Mouse (Mus musculus) T-helper 17 cell (primary cell): ENCODE data around the gene Fam193a.

Experiments
- in situ Hi-C, 2 experiments: fragments of 300-600 bp; cut with MboI, MseI; formaldehyde crosslinking; loops; 1 replicate in 1 of 2; 2 replicates in 1 of 2; pipeline ENCODE4 v1.15.1; 2025; ENCODE audit warnings: high pct_unique_total_duplicates in 2 of 2

The Fam193a gene

GRCm38 (mm10) chr5:34381700-34382099 is 12.0 kb downstream of the Fam193a start:
- in situ Hi-C loops, result no loop called here

DNA sequence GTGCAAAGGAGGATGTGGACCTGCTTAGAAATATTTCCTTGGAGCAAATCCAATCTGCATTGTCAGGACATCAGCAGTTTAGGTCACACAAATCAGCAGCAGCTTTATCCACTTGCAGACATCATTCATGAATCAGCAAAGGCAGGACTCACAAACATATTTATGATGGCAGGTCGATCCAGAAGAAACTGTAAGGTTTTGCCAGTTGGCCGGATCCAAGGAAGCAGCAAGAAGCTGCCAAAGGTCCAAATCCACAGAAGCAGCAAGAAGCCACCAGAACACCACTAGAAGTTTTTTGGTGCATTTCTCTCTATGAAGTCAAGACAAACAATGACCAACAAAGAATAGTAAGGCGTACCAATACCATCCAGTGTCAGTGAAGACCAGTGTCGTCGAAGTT is 15.9 kb downstream of the Fam193a start:
- in situ Hi-C loops, result no loop called here

DNA sequence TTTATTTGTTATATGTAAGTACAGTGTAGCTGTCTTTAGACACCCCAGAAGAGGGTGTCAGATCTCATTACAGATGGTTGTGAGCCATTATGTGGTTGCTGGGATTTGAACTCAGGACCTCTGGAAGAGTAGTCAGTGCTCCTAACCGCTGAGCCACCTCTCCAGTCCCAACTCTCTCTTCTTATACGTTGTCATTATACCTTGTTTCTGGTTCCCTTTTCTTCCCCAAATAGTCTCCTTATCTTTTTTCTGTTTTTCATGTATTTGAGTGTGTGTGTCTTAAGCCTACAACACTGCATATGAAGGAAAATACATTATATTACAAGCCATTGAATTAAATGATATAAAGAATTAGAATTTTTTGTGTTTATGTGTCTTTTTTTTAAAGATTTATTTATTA is 17.0 kb downstream of the Fam193a start:
- in situ Hi-C loops, result no loop called here

DNA sequence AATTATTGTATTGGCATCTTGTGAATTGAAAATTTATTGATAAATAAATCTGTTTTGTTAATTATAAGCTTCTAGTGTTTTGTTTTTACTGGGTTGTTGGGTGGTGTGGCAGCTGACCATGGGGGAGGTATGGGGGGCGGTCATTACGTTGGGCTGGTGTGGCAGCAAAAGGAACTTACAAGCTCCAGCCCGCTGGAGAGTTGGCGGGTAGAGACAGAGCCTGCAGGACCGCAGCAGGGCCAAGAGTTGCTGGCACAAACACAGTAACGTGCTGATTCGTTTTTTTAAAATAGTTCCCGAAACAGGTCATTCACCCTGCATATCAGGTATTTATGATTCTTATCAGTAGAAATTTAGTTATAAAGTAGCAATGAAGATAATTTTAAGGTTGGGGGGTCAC is 23.5 kb downstream of the Fam193a start:
- in situ Hi-C loops, result no loop called here

DNA sequence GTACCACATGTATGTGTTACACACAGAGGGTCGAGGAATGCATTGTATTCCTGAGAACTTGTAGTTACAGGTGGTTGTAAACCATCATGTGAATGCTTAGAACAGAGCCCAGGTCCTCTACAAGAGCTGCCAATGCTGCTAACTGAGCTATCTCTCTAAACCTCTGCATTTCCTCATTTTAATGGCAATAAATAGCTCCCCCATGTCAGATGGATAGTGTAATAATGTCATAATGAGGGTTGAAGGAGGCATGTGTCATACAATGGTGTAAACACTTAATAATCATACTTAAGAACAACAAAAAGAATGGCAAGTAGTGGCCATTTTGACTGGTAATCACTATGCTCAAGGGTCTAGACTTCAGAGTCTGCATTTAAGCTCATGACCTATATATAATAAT is 25.6 kb downstream of the Fam193a start:
- in situ Hi-C loops, result no loop called here

DNA sequence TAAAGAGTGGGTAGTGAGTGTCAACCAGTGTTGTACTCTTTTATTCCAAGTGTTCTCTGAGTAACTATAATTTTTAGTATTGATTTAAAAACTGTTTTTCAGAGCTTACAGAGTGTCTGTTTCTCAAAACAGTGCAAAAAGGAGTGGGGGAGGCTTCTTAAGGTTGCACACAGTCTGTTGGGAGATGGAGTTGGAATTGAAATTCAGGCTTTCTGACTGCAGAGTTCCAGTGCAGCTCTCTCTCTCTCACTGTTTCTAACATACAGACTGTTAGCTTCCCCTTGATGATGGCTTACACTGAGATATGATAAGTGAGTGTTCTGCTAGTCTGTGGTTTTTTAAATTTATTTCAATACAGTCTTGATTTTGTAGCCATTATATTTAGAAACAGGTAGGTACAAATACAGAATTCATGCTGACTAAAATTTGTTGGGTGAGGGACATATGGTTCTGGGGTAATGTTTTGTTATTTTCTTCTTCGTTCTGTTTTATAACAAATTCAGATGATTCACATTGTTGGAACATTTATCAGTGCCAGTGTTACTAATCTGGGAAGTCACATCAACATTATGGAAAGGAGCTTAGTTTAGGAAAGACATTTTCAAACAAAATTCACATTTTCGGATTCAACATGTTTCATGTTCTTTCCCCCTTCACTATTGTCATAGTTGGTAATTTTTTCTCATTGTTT is 26.3 kb downstream of the Fam193a start:
- in situ Hi-C loops, result no loop called here

DNA sequence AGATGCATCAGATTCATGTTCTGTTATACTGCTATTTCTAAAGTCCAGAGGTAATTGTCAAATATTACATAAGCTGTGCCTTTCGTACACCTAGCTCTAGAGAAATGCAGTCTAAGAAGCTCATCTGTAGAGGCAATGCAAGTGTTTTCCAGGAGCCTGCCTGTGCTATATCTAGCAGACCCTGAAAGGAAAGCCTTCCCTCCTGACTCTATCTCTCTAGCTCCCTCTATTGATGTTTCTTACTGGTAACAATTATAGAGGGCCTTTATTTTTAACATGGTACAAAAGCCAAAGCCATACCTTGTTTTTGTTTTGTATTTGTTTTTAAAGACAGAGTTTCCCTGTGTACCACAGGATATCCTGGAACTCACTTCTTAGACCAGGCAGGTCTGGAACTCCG is 28.1 kb downstream of the Fam193a start:
- in situ Hi-C loops, result no loop called here

- in situ Hi-C loops, result no loop called here
Observed at GRCm38 (mm10) chr5:34398326-34398725, 28.6 kb downstream of the Fam193a start.

- in situ Hi-C loops, result no loop called here
Observed at GRCm38 (mm10) chr5:34407366-34407918, 37.7 kb downstream of the Fam193a start.

DNA sequence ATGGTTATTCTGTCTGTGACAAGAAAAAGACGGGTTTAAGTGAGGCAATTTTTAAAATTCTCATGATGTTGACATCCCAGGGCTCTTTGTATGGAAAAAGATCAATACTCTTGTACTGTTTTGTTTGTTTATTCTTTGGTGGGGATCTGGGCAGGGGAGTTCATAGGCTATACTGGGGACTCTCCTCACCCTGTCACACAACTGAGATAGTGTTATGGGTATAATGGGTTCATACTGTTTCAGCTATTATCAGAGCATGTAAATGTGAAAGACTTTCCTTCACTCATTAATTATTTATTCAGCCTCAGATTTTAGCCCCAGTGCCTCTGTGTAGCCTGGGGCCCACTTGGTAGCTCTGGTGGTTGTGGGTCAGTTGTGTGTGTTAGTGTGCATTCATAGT is 39.3 kb downstream of the Fam193a start:
- in situ Hi-C loops, result no loop called here

- in situ Hi-C loops, result no loop called here
Observed at GRCm38 (mm10) chr5:34410819-34411218, 41.1 kb downstream of the Fam193a start.

- in situ Hi-C loops, result no loop called here
Observed at GRCm38 (mm10) chr5:34413921-34414320, 44.2 kb downstream of the Fam193a start.

DNA sequence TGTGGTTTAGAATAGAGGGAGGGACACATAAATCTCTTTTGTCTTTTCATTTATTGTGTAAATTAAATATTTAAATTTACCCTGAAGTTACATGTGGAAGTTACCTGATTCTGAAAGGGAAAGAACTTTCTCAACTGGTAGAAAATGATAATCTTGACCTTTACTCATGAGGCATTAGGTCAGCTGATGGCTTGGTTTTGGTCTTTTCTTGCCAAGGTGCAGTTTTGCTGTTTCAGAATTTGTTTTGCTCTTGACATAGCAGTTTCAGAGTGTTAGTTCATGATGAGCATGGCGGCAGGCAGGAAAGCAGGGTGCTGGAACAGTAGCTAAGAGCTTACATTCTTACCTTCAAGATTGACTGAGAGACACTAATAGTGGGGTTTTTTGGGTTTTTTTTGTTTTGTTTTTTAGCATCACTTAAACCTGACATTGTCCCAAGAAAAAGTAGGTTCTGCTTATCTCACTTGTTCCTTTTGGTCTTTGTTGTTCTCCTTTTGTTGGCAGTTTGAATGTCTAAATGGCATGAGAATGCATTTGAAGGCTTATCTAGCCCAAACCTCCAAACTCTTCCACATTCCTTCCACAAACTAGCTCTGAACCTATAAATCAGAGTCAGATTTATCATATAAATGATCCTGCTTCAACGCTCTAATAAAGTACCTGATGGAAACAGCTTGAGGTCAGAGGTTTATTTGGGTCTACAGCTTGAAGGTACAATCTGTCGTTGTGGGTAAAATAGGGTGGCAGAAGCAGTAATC is 47.7 kb downstream of the Fam193a start:
- in situ Hi-C loops, result no loop called here

DNA sequence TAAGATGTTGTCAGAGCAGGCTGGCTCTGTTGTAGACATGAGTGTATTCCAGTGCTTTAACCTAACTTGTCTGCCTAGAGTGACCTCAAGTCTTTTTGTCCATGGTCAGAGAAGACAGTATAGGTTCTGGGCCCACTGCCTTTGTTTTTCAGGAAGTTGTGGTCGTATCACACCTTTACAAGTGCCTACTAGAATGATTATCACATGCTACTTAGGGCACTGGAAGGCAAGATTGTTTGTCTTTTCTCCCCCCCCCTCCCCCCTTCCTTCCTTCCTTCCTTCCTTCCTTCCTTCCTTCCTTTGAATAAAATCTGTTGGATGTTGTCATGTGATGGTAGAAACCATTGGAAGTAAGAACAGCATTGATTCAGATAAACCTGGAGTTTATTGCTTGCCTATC is 49.5 kb downstream of the Fam193a start:
- in situ Hi-C loops, result no loop called here

- in situ Hi-C loops, result no loop called here
Observed at GRCm38 (mm10) chr5:34430776-34431175, 61.0 kb downstream of the Fam193a start.

DNA sequence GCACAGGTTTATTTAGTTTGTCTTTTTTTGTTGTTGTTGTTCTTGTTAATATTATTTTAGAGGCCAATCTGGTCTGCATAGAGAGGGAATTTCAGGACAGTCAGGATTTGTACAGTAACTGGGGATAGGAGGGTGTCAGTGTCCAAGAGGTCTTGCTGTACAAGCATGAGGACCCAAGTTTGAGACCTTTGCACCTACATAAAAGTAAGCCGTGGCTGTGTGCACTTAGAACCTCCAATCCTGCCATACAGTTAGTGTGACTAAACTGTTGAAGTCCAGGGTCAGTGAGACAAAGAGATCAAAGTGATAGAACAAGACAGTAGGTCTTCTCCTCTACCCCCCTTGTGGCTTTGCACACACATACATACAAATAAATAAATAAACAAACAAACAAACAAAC is 64.1 kb downstream of the Fam193a start:
- in situ Hi-C loops, result no loop called here

GRCm38 (mm10) chr5:34434241-34434640 is 64.5 kb downstream of the Fam193a start:
- in situ Hi-C loops, result no loop called here

DNA sequence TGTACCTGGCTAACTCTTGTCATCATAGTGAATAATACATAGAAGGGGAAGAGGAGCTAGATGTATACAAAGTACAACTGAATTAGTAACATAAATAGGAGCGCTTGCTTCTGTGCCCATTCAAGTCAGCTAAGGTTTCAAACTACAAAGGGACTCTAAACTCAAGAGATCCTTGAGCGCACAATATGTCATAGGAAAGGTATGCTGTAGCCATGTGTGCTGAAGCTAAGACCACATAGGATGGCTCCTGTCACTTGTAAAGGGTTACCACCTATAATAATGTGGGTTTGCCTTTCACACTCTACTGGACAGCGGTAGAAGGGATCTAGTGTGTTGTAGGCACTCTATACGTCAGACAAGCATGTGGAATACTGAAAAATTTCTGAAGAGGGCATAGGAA is 68.3 kb downstream of the Fam193a start:
- in situ Hi-C loops, result no loop called here

DNA sequence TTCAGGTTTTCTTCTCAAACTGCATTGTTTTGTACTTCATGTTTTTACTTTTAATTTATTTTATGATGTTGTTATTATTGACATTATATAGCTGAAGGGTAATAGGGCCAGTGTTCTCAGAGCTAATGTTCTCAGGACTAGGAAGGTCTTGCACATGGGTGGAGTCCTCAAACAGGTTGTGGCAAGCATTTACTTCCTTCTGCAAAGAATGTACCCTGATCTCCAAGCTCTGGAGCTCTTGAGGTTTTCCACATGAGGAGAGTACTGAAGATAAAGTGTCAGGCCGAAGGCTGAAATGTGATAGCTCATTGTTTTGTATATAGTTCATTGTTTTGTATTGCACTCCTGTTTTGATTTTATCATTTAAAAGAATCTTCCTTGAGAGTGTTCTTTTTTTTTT is 68.9 kb downstream of the Fam193a start:
- in situ Hi-C loops, result no loop called here

DNA sequence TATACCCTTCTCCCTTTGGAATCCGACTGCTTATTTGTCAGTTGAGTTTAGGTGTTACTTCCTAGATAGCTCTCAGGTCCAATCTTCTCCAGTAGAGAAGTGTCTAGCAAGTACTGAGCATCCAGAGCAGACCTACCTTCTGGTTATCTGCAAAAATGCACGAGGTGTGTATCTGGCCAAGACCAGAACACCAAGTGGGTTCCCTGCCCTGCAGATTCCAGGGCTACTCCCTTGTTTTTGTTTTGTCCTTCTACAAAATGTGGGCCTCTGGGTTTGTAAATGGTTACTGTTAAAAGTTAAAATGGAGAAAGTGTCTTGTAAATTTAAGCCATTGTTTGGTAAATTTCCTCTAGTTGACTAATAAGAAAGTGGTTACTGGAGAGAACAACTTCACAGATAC is 70.0 kb downstream of the Fam193a start:
- in situ Hi-C loops, result no loop called here

DNA sequence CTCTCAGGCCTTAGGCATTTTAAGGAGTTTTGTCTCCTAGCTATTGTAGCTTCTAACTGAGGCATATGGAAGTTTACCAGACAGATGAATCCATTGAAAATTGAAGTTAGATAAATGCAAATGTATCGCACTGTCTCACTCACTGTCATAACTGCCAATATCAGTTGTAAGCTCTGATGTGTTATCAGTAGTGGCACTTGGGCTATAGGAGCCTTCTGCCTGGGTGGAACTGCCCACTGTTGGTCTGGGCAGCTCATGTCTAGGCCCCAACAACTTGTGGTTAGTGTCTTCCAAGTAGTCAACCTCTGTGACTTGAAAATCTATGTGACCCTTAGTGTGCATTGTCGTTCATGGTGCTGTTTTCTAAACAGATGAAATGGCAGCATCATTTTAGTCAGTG is 72.1 kb downstream of the Fam193a start:
- in situ Hi-C loops, result no loop called here

- in situ Hi-C loops, result no loop called here
Observed at GRCm38 (mm10) chr5:34446207-34446606, 76.5 kb downstream of the Fam193a start.

- in situ Hi-C loops, result no loop called here
Observed at GRCm38 (mm10) chr5:34458994-34459393, 89.3 kb downstream of the Fam193a start.
